Mouse (Mus musculus) G1E-ER4 (cell line): ENCODE data around the gene Col4a1. TPM values are rescaled to one million over a fixed set of nuclear protein-coding genes. Genes with fewer than 3 reads are reported as not detected.

ENCODE experiments used
- GATA1 ChIP-seq: IDR thresholded peaks from one replicate; pipeline ENCODE4 v1.8.0; 2012; ENCODE audit warnings: low read length, inconsistent platforms
- polyA plus RNA-seq: library from polyadenylated mRNA; stranded (reverse); fragments of >175 nt; gene quantifications from 2 replicates; pipeline ENCODE4 v1.2.3, GENCODE M21; 2012

Gene Col4a1
- polyA plus RNA-seq: not detected in 2 replicates

GRCm38 (mm10) chr8:11312349-11313175 is at the start of gene Col4a1, which contains the start of gene Col4a2:
Gene Col4a1 (minus strand): TSS chr8:11312826.
Gene Col4a2 (plus strand): TSS chr8:11312805.
- no peak for TF ChIP-seq GATA1

GRCm38 (mm10) chr8:11361546-11362277 is 49.1 kb upstream of the Col4a1 start:
- no peak for TF ChIP-seq GATA1

GRCm38 (mm10) chr8:11359846-11360245 is 47.2 kb upstream of the Col4a1 start:
- no peak for TF ChIP-seq GATA1

GRCm38 (mm10) chr8:11357921-11358436 is 45.4 kb upstream of the Col4a1 start:
- no peak for TF ChIP-seq GATA1

GRCm38 (mm10) chr8:11356776-11357175 is 44.1 kb upstream of the Col4a1 start:
- TF ChIP-seq GATA1: no peak

- no peak for TF ChIP-seq GATA1
Observed at GRCm38 (mm10) chr8:11355900-11356299, 43.3 kb upstream of the Col4a1 start.

- TF ChIP-seq GATA1: no peak
Observed at GRCm38 (mm10) chr8:11354800-11355451, 42.3 kb upstream of the Col4a1 start.

- no peak for TF ChIP-seq GATA1
Observed at GRCm38 (mm10) chr8:11352514-11352913, 39.9 kb upstream of the Col4a1 start.

- no peak for TF ChIP-seq GATA1
Observed at GRCm38 (mm10) chr8:11351355-11351754, 38.7 kb upstream of the Col4a1 start.

GRCm38 (mm10) chr8:11348622-11349021 is 36.0 kb upstream of the Col4a1 start:
- TF ChIP-seq GATA1: no peak

GRCm38 (mm10) chr8:11347699-11348098 is 35.1 kb upstream of the Col4a1 start:
- no peak for TF ChIP-seq GATA1

GRCm38 (mm10) chr8:11346225-11346624 is 33.6 kb upstream of the Col4a1 start:
- no peak for TF ChIP-seq GATA1

GRCm38 (mm10) chr8:11344459-11344858 is 31.8 kb upstream of the Col4a1 start:
- no peak for TF ChIP-seq GATA1

GRCm38 (mm10) chr8:11341111-11341566 is 28.5 kb upstream of the Col4a1 start:
- TF ChIP-seq GATA1: no peak

GRCm38 (mm10) chr8:11340310-11341110 is 27.9 kb upstream of the Col4a1 start:
- TF ChIP-seq GATA1: no peak
